Mouse (Mus musculus): ENCODE results near the gene Snx22.

Gene Snx22

GRCm38 (mm10) chr9:66068056-66068455 is 1.5 kb downstream of the Snx22 start:
- no peak for DNase-seq

GRCm38 (mm10) chr9:66067542-66067941 is 2.0 kb downstream of the Snx22 start:
- DNase-seq, result peak; percentile 44 to 81

- no peak for DNase-seq
Measured at GRCm38 (mm10) chr9:66066791-66067190, 2.7 kb downstream of the Snx22 start.

- no peak for DNase-seq
Measured at GRCm38 (mm10) chr9:66064316-66064715, 5.2 kb downstream of the Snx22 start.

- no peak for DNase-seq
Measured at GRCm38 (mm10) chr9:66063446-66063845, 6.1 kb downstream of the Snx22 start.

- DNase-seq, result no peak
Measured at GRCm38 (mm10) chr9:66061656-66062055, 7.9 kb downstream of the Snx22 start.

- no peak for DNase-seq
Measured at GRCm38 (mm10) chr9:66060986-66061385, 8.5 kb downstream of the Snx22 start.

- no peak for DNase-seq
Measured at GRCm38 (mm10) chr9:66060308-66060647, 9.2 kb downstream of the Snx22 start.

GRCm38 (mm10) chr9:66059583-66060307 is 9.8 kb downstream of the Snx22 start, which contains the start of gene Ppib:
Ppib (plus strand) TSS chr9:66060222.
- DNase-seq, result peak; percentile 99

- DNase-seq, result no peak
Measured at GRCm38 (mm10) chr9:66053620-66054019, 15.9 kb downstream of the Snx22 start.

GRCm38 (mm10) chr9:66052731-66053130 is 16.8 kb downstream of the Snx22 start:
- no peak for DNase-seq

GRCm38 (mm10) chr9:66051493-66051892 is 18.0 kb downstream of the Snx22 start:
- no peak for DNase-seq

GRCm38 (mm10) chr9:66049931-66050601 is 19.5 kb downstream of the Snx22 start:
- no peak for DNase-seq

- no peak for DNase-seq
Measured at GRCm38 (mm10) chr9:66043241-66043640, 26.3 kb downstream of the Snx22 start.

- DNase-seq, result no peak
Measured at GRCm38 (mm10) chr9:66042331-66042730, 27.2 kb downstream of the Snx22 start.

GRCm38 (mm10) chr9:66040801-66041200 is 28.7 kb downstream of the Snx22 start:
- DNase-seq, result no peak

- DNase-seq, result no peak
Measured at GRCm38 (mm10) chr9:66039290-66039689, 30.2 kb downstream of the Snx22 start.

- no peak for DNase-seq
Measured at GRCm38 (mm10) chr9:66038581-66038980, 30.9 kb downstream of the Snx22 start.

GRCm38 (mm10) chr9:66038082-66038481 is 31.4 kb downstream of the Snx22 start:
- DNase-seq, result no peak

GRCm38 (mm10) chr9:66020601-66021000 is 48.9 kb downstream of the Snx22 start:
- DNase-seq, result no peak

Measured in kidney, postnatal 36 days (tissue).